ENCODE assay signal across 11 mouse cellular contexts in the genomic region with DNA sequence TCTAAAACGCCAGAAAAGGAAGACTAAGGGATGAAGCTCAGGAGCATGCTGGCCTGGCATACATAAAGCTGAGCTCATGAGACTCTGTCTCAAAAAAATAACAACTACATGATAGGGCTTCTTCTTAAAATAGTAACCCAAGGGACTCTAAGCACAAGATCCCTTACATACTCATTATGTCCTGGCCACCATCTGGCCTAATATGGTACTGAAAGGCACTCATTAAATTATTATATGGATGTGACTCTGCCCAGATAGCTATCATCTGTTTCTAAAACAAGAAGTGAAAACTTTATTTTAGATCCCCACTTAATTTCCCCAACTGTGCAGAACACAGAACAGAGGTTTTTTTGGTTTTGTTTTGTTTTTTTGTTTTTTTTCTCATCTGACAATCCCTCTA. TPM values are rescaled to one million over a fixed set of nuclear protein-coding genes. Genes with fewer than 3 reads are reported as not detected.
DNase-seq lines count a peak whose midpoint lies in the region; ATAC-seq and TF ChIP-seq lines count a peak whose summit lies in the region.
"Had no signal": no experiment of that assay in that cellular context is flagged by ENCODE, and none has a peak within 500 bp of the region (broad histone marks: within the 10 kb centered on the region; RNA-seq: fewer than 3 reads in every experiment).

No protein-coding gene starts in this region.

- WGBS in heart, embryonic 12.5 days, result 69% methylated on average over 1 of the region's 1 CpGs
- 74% methylated on average over 1 of the region's 1 CpGs for WGBS in liver, embryonic 16.5 days (ENCODE audit: insufficient replicate concordance)

- no peak for DNase-seq in heart, adult 18-20 months
- DNase-seq in 3T3-L1 (ENCODE audit: low read depth, low spot score), result peak; percentile 58
- no peak for DNase-seq in Patski (ENCODE audit: low read depth, low spot score)
- no peak for DNase-seq in ovary, postnatal 14 days (ENCODE audit: low spot score)
- DNase-seq in layer of hippocampus, adult 11-12 months (ENCODE audit: low spot score), result no peak
- DNase-seq: kidney, adult 9 months; lung, postnatal 14 days had no signal

- no peak overlapping the region for H3K9ac ChIP-seq in heart, embryonic 12.5 days
- no peak overlapping the region; the same call in 1 of the 2 replicates for H3K9ac ChIP-seq in liver, embryonic 16.5 days (ENCODE audit: low read depth, low read length)
- H3K9ac ChIP-seq: forebrain, embryonic 15.5 days had no signal

- no peaks in the 10 kb centered on the region for H3K27me3 ChIP-seq in heart, embryonic 12.5 days (replicated peaks)
- no peaks in the 10 kb centered on the region for H3K27me3 ChIP-seq in Patski
- no peaks in the 10 kb centered on the region for H3K27me3 ChIP-seq in liver, embryonic 16.5 days (ENCODE audit: control insufficient read depth, insufficient read depth, low read depth, low read length)
- H3K27me3 ChIP-seq: forebrain, embryonic 15.5 days had no signal

- no peak overlapping the region for H3K27ac ChIP-seq in heart, embryonic 12.5 days (ENCODE audit: poor library complexity, severe bottlenecking)
- peak overlapping the region; percentile 89 for H3K27ac ChIP-seq in liver, embryonic 16.5 days (ENCODE audit: low read length)
- H3K27ac ChIP-seq: forebrain, embryonic 15.5 days had no signal

- H3K36me3 ChIP-seq in heart, embryonic 12.5 days, result no peaks in the 10 kb centered on the region
- no peaks in the 10 kb centered on the region for H3K36me3 ChIP-seq in liver, embryonic 16.5 days (ENCODE audit: control insufficient read depth, insufficient read depth)
- H3K36me3 ChIP-seq: forebrain, embryonic 15.5 days had no signal

- H3K4me1 ChIP-seq in heart, embryonic 12.5 days (replicated peaks), result peaks cover 25% of the 10 kb centered on the region
- peaks cover 33% of the 10 kb centered on the region for H3K4me1 ChIP-seq in liver, embryonic 16.5 days (ENCODE audit: control insufficient read depth, low read depth, low read length)
- H3K4me1 ChIP-seq: forebrain, embryonic 15.5 days had no signal

- no peak overlapping the region for H3K4me3 ChIP-seq in heart, embryonic 12.5 days
- peak overlapping the region; percentile 52 for H3K4me3 ChIP-seq in liver, embryonic 16.5 days (ENCODE audit: low read depth, low read length)
- H3K4me3 ChIP-seq: forebrain, embryonic 15.5 days had no signal

- peak overlapping the region; percentile 37 for H3K4me2 ChIP-seq in heart, embryonic 12.5 days
- peak overlapping the region; percentile 74 for H3K4me2 ChIP-seq in liver, embryonic 16.5 days (ENCODE audit: low read depth, low read length)
- H3K4me2 ChIP-seq: forebrain, embryonic 15.5 days had no signal

- in situ Hi-C loops in Patski (cut with MboI; ENCODE audit: low pct_unique_long_range_greater_than_20kb), result no loop called here

- TF ChIP-seq CTCF in Patski (IDR thresholded peaks at IDR 0.05), result peak; percentile 20

- H3K9me3 ChIP-seq in heart, embryonic 12.5 days (replicated peaks), result no peaks in the 10 kb centered on the region; the same call in 1 of the 2 replicates
- no peaks in the 10 kb centered on the region for H3K9me3 ChIP-seq in liver, embryonic 16.5 days (replicated peaks; ENCODE audit: control insufficient read depth, low read length)
- H3K9me3 ChIP-seq: forebrain, embryonic 15.5 days had no signal

- POLR2A ChIA-PET in Patski (lab: Charles Lee), result interaction anchor here (1.4 kb wide), 1 partner anchor 13 kb away, joined by 5 read pairs; no protein-coding TSS in a partner anchor

- CTCF ChIA-PET in Patski (lab: Charles Lee), result interaction anchor here (3.1 kb wide), 1 partner anchor 13 kb away, joined by 13 read pairs; no protein-coding TSS in a partner anchor

- no peak for ATAC-seq in heart, embryonic 12.5 days (ENCODE audit: insufficient number of reproducible peaks, low FRiP score)
- ATAC-seq in Patski, result no peak
- no peak for ATAC-seq in liver, embryonic 16.5 days (ENCODE audit: low read depth)
- no peak for ATAC-seq in cerebellum, adult (ENCODE audit: insufficient number of reproducible peaks, low FRiP score, low TSS enrichment)
- ATAC-seq: forebrain, embryonic 15.5 days had no signal

RNA-seq across cellular contexts. Expression of a gene that starts 6.4 kb away (rescaled TPM):
- polyA plus RNA-seq in heart, embryonic 12.5 days (2016; fragmentation: Nextera tagmentation; extraction: Ambion mirVana), result 20.2 and 21.8 TPM in 2 replicates
- total RNA-seq in heart, adult 18-20 months (2021), result 10 to 100 TPM; 16.3 to 20.1 TPM
- 110 TPM for polyA plus RNA-seq in Patski (2021)
- polyA plus RNA-seq in liver, embryonic 16.5 days (2015; fragmentation: Nextera tagmentation; extraction: Ambion mirVana), result 7.4 and 8.1 TPM in 2 replicates
